Comparison of ENCODE assay signal across 8 mouse cellular contexts in genomic region chr1:105092309-105092904, GRCm38 (mm10).
DNase-seq lines count a peak whose midpoint lies in the region; ATAC-seq and TF ChIP-seq lines count a peak whose summit lies in the region.

No protein-coding gene starts in this region.

- H3K4me2 ChIP-seq in forebrain, postnatal 0 days (ENCODE audit: low read depth): no peak overlapping the region
- no peak overlapping the region for H3K4me2 ChIP-seq in kidney, embryonic 14.5 days (replicated peaks; ENCODE audit: low read depth, low read length)
- H3K4me2 ChIP-seq in midbrain, embryonic 14.5 days (ENCODE audit: low read length): no peak overlapping the region

- TF ChIP-seq CTCF in layer of hippocampus, adult 2 months (conservative IDR thresholded peaks at IDR 0.05): peak; percentile 76
- peak; percentile 56 for TF ChIP-seq CTCF in forebrain, postnatal 0 days (IDR thresholded peaks at IDR 0.05; ENCODE audit: low read depth)

- H3K4me1 ChIP-seq in forebrain, postnatal 0 days (ENCODE audit: insufficient read depth): no peaks in the 10 kb centered on the region
- 0 out of 2 replicates have a peak, but pooled peaks cover 5% of the 10 kb centered on the region for H3K4me1 ChIP-seq in kidney, embryonic 14.5 days (ENCODE audit: control insufficient read depth, insufficient read depth, low read length)
- H3K4me1 ChIP-seq in midbrain, embryonic 14.5 days (ENCODE audit: control insufficient read depth, insufficient read depth, low read length): no peaks in the 10 kb centered on the region

- H3K9me3 ChIP-seq in forebrain, postnatal 0 days (ENCODE audit: low read length): no peaks in the 10 kb centered on the region
- H3K9me3 ChIP-seq in kidney, embryonic 14.5 days (ENCODE audit: control insufficient read depth, low read length): no peaks in the 10 kb centered on the region
- H3K9me3 ChIP-seq in midbrain, embryonic 14.5 days (ENCODE audit: control insufficient read depth, low read length): no peaks in the 10 kb centered on the region

- H3K27me3 ChIP-seq in forebrain, postnatal 0 days (ENCODE audit: insufficient read depth, low read length): no peaks in the 10 kb centered on the region
- H3K27me3 ChIP-seq in kidney, embryonic 14.5 days (ENCODE audit: control insufficient read depth, insufficient read depth, low read length): no peaks in the 10 kb centered on the region
- H3K27me3 ChIP-seq in midbrain, embryonic 14.5 days (ENCODE audit: control insufficient read depth, insufficient read depth, low read length): no peaks in the 10 kb centered on the region

- no peak overlapping the region for H3K4me3 ChIP-seq in layer of hippocampus, adult 2 months
- no peak overlapping the region for H3K4me3 ChIP-seq in forebrain, postnatal 0 days (ENCODE audit: low read depth, low read length)
- no peak overlapping the region for H3K4me3 ChIP-seq in kidney, embryonic 14.5 days (ENCODE audit: low read length)
- H3K4me3 ChIP-seq in midbrain, embryonic 14.5 days (replicated peaks; ENCODE audit: low read depth, low read length): no peak overlapping the region

- DNase-seq in layer of hippocampus, adult 2 months (ENCODE audit: low spot score in 2 of 2): peak in 1 of 2 experiments; percentile 18
- no peak for DNase-seq in layer of hippocampus, postnatal 25 days (ENCODE audit: extremely low spot score in 1 of 2, low spot score in 1 of 2)
- peak; percentile 56 for DNase-seq in brain, adult 2 months (ENCODE audit: low read depth, low spot score)
- DNase-seq in forebrain, postnatal 0 days: no peak
- DNase-seq in midbrain, embryonic 14.5 days: peak; percentile 69
- DNase-seq in right cerebral cortex, postnatal 14 days: no peak

- peak; percentile 54 for ATAC-seq in forebrain, postnatal 0 days
- 0 out of 2 replicates have a peak, but pooled peaks have one; percentile 45 for ATAC-seq in kidney, embryonic 14.5 days (ENCODE audit: low FRiP score, low TSS enrichment)
- ATAC-seq in midbrain, embryonic 14.5 days (ENCODE audit: low FRiP score, low TSS enrichment): peak; percentile 63; the same call in 1 of the 2 replicates
- ATAC-seq in erythroblast, adult 5-6 weeks (replicated peaks; ENCODE audit: low FRiP score, poor library complexity, severe bottlenecking): no peak

- H3K27ac ChIP-seq in layer of hippocampus, adult 2 months: no peak overlapping the region
- no peak overlapping the region for H3K27ac ChIP-seq in forebrain, postnatal 0 days (ENCODE audit: low read depth, low read length)
- H3K27ac ChIP-seq in kidney, embryonic 14.5 days (ENCODE audit: low read depth, low read length): no peak overlapping the region
- no peak overlapping the region for H3K27ac ChIP-seq in midbrain, embryonic 14.5 days (replicated peaks; ENCODE audit: low read depth, low read length)

- no peaks in the 10 kb centered on the region for H3K36me3 ChIP-seq in forebrain, postnatal 0 days (ENCODE audit: insufficient read depth)
- no peaks in the 10 kb centered on the region for H3K36me3 ChIP-seq in kidney, embryonic 14.5 days (ENCODE audit: control insufficient read depth, insufficient read depth, low read length)
- H3K36me3 ChIP-seq in midbrain, embryonic 14.5 days (ENCODE audit: control insufficient read depth, insufficient read depth, low read length): no peaks in the 10 kb centered on the region

- no peak overlapping the region for H3K9ac ChIP-seq in forebrain, postnatal 0 days
- no peak overlapping the region for H3K9ac ChIP-seq in kidney, embryonic 14.5 days (ENCODE audit: low read depth, low read length)
- H3K9ac ChIP-seq in midbrain, embryonic 14.5 days (replicated peaks; ENCODE audit: low read length): no peak overlapping the region

- 19% methylated on average over 6 of the region's 6 CpGs for WGBS in forebrain, postnatal 0 days
- 34% methylated on average over 6 of the region's 6 CpGs for WGBS in kidney, embryonic 14.5 days
- 13% methylated on average over 6 of the region's 6 CpGs for WGBS in midbrain, embryonic 14.5 days

Comparison
In these comparisons a context has a peak if more than half of its experiments do, and no peak if none do; other contexts are left out.
1. DNase-seq: peak in brain, adult 2 months (single experiment) and midbrain, embryonic 14.5 days (single experiment); none in layer of hippocampus, postnatal 25 days (0 of 2), forebrain, postnatal 0 days (single experiment) and right cerebral cortex, postnatal 14 days (single experiment).